Mouse (Mus musculus) kidney, adult 11 months (tissue): ENCODE measurements around the gene Snx20.

ENCODE experiments used
- DNase-seq: peaks from one replicate; pipeline ENCODE4 v3.0.0; 2022

Snx20 gene

DNA sequence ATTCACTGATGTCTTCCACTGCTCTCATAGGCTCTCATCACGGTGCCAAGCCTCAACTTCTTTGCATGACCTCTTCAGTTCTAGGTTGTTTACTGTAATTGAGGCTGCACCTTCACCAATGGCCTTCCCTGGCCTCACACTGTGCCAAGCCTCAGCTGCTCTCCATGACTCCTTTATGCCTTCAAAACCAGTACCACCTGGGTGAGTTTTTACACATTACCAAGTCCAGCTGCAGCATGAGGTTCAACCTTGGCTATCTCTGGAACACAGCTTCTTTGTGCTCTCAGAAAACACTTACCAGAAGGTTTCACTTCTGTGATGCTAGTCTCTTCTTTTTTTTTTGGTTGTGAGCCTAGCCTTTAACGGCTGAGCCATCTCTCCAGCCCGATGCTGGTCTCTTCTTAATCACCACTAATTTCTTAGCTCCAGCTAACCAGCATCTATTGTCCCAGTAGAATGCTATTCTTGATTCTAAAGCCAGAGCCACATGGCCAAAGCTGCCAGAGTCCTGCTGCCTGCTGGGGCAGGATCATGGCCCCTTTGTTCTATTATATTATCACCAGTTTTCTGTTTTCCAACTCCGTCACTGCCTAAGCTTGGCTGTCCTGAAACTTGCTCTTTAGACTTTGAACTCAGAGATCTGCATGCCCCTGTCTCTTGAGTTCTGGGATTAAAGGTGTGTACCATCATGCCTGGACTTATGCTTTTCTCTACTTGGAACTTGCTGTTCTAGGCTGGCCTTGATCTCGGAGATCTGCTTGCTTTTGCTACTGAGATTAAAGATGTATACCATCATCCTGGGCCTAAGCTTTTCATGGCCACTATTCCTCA lies 7.0 kb upstream of the Snx20 start:
- peak; percentile 57 for DNase-seq

DNA sequence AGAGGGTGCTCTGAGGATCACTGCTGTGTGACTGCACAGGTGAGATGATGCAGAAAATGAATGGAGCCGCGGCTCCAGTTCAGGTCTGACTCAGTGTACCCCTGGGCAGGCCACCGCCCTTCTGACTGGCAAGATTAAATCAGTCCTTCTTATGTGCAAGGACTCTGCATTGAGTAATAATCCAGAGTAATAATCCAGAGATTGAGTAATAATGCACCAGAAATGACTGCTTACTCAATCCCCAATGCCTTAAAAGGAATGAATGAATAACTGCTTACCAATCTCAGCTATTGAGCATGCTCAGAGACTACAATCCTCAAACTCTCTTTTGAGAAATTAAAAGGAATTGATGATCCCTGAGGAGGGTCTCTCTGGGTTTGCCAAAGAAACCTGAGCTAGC lies 3.0 kb upstream of the Snx20 start:
- no peak for DNase-seq

DNA sequence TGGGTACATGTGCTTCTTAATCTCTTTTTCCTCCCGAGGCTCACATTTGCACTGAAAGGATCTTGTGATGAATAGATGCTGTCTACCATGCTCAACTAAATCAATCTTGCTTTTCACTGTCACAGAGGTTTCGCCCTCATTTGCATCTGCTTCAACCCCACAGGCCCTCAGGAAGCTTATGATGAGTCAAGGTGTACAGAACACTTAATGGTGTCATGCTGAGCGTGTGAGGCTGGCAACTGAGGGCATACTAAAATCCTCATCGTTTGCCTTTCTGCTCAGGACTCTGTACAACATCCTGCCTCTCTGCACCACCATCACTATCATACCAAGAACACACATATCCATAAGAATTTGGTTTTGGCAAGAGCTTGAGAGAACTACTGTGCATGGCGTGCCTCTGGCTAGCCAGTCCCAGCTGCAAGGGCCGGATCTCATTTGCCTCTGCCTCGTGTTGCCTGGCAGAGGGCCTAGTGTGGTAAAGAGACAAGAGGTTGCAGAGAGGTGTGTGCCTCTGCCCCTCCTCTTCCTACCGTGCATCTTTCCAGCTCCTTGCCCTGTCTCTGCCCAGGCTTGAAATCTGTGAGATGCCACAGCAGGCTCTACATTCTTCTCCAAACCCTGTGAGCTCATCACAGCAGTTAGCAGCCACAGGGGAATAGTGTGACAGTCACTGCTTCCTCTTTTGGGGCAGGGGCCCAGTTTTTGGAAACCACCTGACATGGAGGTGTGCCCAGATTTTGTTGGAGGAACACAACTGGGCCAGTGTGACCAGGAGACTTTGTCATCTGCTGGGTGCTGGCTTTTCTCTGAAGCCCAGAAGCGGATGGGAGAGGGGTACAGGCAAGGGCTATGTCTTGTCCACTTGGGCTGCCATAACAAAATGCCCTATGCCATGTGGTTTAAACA lies 1.4 kb upstream of the Snx20 start:
- no peak for DNase-seq

DNA sequence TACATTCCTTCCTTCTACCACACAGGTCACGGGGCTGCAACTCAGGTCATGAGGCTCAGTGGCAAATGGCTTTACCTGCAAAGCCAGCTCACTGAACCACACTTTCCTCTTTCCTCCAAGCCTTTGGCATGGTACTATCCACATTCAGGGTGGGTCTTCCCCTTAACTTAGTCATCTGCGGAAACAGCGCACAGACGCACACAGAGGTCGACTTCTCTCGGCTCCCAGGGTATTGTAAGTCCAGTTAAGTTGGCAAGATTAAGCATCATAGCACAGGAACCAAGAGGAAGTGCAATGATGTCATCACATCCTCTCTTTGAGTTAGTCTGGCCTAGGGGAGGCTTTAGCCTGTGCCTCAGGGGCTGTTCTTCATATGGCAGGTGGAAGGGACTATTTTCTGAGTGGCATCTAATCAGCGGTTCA lies 2.6 kb downstream of the Snx20 start:
- DNase-seq: peak; percentile 52

DNA sequence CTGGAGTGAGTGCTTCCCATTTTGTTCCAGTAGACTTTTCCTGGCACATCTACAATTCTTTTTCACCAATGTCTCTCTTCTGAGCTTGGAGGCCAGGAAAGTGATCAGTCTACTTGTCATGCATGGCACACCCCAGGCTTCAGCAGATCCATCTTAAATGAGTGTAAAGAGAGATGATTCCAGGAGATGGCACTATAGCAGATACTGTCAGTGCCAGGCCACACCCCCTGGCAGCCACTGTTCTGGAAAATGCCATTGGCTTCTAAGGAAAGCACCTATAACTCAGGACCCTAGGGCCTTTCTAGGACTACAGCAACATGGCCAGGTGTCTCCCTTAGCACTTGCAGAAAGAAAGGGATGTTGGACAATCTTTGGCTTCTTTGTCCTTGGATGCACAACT lies 4.8 kb downstream of the Snx20 start:
- DNase-seq: peak; percentile 44

DNA sequence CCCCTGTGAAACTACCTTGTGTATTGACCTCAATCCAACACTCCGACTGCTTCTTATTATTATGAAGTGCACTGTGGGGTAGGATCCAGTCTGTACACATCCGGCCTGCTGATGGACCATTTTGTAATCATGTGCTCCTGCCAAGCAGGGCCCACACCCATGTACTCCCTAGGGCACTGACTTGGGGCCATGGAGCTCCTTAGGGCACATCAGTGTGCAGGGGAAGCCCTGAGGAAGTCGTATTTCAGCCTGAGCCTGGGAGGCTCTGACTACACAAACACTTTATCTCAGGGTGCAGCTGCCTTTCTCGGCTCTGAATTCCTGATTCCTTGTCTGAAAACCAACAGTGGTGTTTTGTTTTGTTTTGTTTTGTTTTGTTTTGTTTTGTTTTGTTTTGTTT lies 5.7 kb downstream of the Snx20 start:
- DNase-seq: peak; percentile 56

DNA sequence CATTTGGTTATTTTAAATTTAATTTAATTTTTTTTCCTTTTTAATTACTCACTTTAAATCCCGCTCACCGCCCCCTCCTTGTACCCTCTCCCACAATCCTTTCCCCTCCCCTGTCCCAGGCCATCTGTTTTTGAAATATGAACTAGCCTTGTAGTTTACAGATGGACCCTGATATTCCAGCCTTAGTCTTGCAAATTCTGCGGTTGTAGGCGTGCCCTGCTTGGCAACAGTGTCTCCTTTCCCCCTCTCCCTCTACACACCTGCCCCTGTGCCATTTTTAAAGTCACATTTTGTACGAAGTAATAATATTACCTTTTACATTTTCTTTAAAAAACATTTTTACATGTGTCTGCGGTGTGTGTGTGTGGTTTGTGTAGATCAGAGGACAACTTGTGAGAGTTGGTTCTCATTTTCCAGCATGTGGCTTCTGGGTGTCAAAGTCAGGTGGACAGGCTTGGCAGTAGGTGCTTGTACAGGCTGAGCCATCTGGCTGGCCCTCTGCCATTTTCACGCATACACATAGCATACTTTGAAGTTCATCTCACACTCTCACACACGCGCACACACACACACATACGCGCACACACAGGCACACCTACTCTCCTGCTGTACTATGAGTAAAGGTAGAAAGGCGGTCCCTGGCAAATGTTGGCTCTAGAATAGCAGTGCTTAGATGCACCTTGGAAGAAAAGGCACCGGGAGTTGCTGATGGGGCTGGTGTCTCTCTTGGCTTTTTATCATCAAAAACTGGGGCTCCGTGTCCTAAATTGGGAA lies 7.7 kb downstream of the Snx20 start:
- no peak for DNase-seq

DNA sequence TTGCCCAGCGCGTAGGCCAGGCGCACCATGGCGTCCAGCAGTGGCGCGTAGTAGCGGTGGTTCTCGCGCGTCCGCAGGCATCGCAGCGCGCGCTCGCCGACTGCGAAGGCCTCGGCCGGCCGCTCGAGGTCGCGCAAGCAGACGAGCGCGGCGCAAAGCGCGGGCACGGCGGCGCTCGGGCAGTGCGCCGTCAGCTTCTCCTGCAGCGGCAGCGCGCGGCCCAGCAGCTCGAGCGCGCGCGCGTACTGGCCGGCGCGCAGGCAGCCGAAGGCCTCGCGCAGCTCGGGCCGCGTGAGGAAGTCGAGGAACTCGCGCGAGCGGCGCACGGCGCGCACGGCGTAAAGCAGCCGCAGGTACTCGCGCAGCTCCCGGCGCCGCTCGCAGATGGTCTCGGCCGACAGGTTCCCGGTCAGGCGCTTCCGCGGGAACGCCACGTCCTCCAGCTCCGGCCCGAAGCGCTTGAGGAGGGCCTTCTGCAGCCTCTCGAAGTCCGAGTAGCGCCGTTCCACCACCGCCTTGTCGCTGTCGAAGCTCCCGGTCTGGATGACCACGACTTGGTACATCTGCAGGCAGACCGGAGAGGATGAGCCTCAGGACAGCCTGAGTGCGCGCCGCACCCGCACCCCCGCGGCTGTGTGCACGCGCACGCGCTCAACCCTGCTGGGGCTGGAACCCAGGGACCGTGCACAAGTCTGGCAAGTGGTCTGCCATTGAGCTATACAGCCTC lies 8.5 kb downstream of the Snx20 start:
- peak; percentile 62 for DNase-seq

DNA sequence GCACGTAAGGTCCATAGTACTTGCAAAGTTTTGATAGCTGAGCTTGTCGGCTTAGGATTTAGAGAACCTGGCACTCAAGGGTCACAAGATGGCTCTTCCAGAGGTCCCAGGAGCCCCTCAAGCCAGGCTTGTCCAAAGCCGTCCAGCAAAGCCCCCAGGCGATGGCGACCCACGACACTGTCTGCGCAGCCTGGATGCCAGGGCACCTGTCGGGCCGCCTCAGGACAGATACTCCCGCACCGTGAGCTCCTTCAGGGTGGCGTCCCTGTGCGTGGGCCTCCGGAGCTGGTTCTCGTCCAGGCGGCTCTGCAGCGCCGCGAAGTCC lies 9.0 kb downstream of the Snx20 start:
- DNase-seq: no peak

DNA sequence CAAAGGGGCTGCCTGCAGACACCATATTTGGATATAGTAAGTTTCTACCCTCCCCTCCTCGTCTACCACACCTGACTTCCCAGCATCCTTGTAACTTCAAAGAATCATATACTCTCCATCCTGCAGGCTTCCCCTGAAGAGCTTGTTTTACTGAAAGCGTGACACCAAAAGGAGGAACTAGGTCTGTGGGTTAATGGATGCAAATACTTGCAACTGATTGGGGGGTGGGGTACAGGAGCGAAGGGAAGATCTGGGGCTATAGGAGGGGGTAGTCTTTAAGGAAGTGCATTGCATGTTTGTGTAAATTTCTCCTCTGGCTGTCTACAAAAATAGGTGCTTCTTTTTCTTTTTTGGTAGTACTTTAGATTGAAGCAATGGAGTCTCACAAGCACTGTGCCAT lies 9.5 kb downstream of the Snx20 start:
- DNase-seq: no peak

DNA sequence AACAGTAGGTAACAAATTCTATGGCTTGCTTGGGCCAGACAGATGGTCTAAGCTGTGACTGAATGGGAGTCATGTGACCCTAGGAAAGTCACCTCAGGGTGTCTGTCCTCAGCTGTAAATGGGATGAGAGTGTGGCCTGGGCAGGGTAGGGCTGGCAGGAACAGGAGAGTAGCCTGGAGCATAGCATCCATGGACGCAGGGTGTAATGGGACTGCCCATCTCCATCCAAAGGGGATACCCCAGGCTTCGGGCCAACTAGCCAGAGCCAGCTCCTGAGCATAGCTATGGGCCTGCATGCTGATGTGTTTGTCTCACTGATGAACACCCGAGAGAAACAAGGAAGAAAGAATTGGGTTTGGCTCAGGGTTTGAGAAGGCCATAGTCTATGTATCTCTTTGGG lies 11.7 kb downstream of the Snx20 start:
- no peak for DNase-seq

DNA sequence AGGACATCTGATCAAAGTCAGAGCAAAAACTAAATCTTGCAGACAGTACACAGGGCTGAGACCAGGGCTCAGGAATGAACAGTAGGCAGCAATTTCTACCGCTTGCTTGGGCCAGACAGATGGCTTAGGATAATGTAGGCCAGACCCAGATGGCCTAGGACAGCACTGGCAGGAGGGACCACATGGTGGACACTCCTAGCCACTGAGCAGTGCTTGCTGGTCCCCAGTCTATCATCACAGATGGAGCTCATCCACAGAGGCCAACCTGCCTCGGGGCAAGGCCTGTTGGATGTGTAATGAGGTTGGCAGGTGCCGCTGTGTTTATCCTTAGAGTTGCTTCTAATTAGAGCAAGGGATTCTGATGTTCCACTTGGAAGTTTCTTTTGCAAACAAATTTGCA lies 12.6 kb downstream of the Snx20 start:
- DNase-seq: no peak

DNA sequence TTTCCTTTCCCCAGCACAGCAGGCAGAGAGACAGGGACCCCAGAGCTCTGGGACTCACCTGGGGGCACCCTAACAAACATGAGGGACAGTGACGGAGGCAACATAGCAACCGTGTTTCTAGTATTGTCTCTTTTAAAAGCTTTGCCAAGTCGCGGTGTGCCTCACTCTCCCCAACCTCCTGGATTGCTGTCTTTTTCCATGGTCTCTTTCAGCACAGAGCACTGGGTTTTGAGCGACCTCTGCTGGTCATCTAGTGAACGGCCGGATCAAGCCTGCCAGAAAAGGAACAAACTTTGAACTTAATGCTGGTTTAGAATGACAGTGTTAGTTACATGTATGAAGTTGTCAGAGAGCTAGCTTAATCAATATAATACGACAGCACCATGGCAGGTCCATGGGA lies 14.5 kb downstream of the Snx20 start:
- DNase-seq: peak; percentile 47

DNA sequence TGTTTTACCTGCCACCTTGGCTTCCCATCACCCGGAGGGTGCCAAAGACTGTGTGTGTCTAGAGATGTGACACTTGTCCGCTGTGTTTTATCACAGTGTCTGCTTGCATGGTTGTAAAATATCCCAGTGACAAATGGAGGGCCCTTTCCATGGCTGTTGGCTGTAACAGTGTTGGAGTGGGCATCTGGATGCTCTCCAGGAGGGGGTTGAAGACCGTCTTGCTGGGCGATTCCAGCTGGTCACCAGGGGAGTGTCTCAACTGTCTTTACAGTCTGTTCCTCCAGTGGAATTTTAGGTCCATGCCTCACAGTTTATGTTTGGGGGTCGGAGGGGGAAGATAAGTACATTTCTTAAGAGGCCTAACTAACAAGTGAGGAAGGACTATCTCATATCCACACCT lies 15.0 kb downstream of the Snx20 start:
- no peak for DNase-seq

DNA sequence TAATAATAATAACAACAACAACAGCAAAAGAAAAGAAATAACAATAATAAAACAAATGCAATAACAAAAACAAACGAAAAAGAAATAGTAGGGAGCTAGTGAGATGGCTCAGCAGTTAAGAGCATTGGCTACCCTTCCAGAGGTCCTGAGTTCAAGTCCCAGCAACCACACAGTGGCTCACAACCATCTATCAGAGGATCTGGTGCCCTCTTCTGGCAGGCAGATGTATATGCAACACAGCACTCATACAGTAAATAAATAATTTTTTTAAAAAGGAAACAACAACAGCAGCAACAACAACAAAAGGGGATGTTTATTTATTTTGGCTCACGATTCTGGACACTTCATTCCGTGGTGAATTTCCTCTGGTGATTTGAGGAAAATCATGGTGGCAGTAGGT lies 16.4 kb downstream of the Snx20 start:
- no peak for DNase-seq

DNA sequence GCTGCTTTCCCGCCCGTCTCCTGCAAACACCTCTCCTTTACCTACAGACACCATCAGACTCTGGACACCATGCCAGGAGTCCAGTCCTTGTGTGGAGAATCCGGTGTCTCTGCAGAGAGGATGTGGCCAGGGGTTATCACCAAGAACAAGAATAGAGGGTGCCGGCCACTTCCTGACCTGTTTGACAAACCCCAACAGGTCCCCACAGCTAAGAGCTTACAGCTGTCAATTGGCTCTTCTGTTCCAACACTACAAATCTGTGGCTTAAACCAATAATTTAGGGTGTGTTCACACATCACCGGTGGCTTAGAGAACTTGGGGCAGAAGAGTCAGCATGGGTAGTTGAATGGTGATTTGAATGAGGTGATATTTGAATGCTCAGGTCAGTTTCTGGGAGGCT lies 17.3 kb downstream of the Snx20 start:
- no peak for DNase-seq

DNA sequence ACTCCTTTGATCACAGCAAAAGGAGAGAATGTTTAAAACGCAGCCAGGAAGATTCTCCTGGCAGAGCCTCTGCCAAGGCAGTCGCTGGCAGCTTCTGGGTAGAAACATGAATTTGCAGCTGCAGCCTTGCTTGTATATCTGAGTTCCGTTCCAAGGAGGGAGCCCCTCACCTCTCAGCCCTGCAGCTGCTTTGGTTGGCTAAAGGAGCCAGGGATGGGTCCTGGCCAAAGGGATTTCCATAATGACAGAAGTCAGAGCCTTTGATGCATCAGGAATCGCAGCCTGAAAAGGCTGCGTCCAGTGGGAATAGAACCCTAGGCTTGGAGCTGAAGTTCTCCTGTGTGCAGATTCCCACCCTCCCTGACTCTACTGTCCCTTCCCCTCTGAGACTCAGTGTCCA lies 20.9 kb downstream of the Snx20 start:
- no peak for DNase-seq

DNA sequence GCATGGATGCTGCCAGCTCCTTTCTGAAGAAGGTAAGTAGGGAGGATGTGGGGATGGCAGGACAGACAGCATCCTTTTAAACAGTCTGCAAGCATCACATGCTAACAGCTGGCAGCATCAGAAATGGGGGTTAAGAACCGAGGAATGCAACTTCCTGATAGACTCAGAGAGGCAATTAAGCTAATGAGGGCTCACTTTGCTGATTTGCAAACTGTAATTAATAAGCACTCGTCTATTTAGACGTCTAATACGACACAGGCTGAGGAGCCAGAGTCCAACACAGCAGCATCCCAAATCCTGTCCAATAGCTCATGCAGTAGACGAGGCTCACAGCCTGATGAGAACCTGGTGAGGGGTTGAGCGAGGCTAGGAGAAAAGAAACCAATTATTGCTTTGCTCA lies 25.7 kb downstream of the Snx20 start:
- DNase-seq: no peak

DNA sequence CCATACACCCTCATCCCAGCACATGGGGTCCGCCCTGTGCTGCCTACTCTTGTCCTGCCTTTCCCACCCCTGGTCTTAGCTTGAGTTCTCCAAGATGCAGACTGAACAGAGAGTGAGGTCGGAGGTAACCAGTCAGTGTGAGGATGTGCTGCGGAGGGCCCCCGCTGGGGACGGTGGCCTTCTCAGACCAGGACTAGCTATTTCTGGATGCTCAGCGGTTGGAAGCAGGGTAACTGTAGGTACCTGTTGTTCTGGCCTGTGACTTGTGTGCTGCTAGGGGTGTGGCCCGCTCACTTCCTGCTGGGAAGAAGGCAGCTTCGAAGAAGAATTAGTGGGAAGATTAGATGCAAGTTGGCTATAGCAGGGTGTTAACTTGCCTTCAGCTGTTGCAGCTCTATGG lies 26.9 kb downstream of the Snx20 start:
- DNase-seq: no peak

DNA sequence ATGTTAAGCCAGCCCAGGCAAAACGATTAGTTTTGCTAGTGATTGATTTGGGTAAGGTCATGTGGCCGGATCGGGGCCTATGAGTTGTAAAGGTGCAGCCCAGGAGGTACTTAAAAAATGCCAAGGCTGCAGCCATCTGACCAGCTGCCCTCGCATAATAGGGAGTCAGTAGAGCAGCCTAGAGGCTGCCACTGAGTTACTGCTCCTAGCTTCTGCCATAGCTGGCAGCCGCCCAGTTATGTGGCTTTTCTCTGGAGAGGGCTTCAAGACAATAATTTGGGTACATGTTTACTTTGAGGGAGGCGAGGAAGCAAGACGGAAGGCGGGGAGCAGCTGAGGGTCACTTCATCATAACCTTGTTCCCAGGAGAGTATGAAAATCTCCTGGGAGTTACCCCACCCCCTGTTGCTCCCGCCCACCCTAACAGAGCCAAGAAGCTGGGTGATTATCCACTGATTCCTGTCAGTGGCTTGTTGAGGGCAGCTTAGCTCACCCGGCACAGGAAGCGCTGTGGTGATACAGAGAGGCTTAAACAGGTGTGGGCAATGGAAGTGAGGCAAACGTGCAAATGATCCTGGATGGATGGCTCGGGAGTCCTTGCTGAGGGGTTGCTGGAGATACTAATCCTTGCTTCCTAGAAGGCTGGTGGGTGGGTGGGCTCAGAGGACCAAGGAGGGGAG lies 30.4 kb downstream of the Snx20 start:
- DNase-seq: peak; percentile 10

DNA sequence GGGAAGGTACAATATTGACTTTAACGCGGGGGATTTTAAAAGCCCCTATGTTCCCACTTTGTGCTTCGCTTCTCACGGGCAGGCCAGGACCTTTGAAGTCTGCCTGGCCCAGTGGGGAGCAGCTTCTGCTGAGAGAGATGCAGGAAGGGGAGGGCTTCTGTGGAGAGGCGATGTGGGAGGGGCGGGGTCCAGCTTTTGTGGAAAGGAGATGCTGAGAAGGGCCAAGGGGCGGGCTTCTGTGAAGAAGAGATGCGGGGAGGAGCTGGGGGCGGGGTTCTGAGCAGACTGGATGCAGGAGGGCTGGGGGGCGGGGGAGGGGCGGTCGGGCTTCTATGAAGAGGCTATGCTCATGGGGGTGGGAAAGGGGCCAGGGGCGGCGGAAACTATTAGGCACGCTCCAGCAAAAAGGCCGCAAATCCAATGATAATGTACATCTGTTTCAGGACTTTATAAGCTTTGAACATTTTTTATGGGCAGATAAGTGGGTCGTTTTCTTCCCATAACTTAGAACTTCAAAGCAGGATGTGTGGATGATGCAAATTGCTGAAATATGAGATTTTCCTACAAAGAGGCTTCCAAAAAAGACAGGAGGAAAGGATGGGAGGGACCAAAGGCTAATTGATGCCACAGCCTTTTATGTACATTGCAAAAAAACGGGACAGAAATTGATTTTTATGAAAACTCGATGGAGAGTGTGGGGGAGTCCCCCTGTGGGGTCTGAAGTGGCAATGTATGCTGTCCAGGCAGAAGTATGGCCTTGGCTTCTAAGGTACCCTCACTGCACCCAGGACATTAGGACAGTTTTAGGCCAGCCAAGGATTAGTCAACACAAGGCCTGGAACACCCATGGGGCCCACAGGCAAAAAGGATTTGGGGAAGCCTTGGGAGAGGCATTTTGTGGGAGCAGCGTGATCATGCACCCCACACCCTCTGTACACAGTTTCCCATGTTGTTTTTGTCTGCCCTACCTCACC lies 31.6 kb downstream of the Snx20 start:
- DNase-seq: peak; percentile 24
